Mouse (Mus musculus) heart, adult 2 months (tissue): ENCODE results near the gene Osbpl2.

Source experiments
- CTCF ChIP-seq: fragments of 200-600 bp; IDR thresholded peaks from 2 replicates; pipeline ENCODE4 v1.8.1; 2022; ENCODE audit warnings: antibody characterized with exemption, mild to moderate bottlenecking, moderate library complexity
- EP300 ChIP-seq: fragments of 200-500 bp; IDR thresholded peaks from 2 replicates; pipeline ENCODE4 v1.6.1; 2011; ENCODE audit warnings: low read depth, low read length, control low read depth; ENCODE audit not compliant: insufficient read depth
- POLR2A ChIP-seq: fragments of 200-500 bp; IDR thresholded peaks from 2 replicates; pipeline ENCODE4 v1.6.1; 2011; ENCODE audit warnings: mild to moderate bottlenecking, low read depth, low read length, control low read depth; ENCODE audit not compliant: insufficient read depth

GRCm38 (mm10) chr2:180118661-180119438 lies at the start of gene Osbpl2:
- TF ChIP-seq POLR2A (peak; percentile 67), CTCF (no peak), EP300 (peak; percentile 37; the same call in 1 of the 2 replicates)
